Mouse (Mus musculus): ENCODE measurements around the gene Xylb.
"Not testable (repeated sequence)": the region's sequence is repeated elsewhere in the genome, so short reads cannot be mapped to it uniquely, and the experiment has no call there.

Gene Xylb

GRCm38 (mm10) chr9:119340909-119341816, 16.0 kb upstream of the Xylb start, which contains the start of gene Myd88:
Myd88 (minus strand) TSS chr9:119341411.
- DNase-seq (ENCODE audit: extremely low spot score, low read depth, low spot score) = peak; percentile 88

DNA sequence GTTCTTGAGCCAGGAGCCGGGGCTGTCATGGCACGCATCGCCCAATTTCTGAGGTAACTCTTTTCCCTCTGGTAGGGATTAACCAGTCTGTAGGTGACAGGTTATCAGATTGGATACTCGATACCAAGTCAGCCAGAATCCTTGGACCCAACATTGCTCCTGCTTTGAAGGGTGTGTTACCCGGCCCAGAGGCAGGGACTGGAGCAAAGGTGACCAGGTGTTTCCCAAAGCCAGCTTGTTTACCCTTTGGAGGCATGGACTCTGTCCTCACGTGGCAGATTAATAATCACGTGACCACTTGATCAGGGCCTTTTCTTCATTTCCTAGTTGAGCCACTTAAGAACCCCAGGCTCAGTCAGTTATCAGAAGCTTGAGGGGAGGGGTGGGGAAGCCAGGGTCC, 14.5 kb upstream of the Xylb start:
- DNase-seq (ENCODE audit: extremely low spot score, low read depth, low spot score) = no peak

DNA sequence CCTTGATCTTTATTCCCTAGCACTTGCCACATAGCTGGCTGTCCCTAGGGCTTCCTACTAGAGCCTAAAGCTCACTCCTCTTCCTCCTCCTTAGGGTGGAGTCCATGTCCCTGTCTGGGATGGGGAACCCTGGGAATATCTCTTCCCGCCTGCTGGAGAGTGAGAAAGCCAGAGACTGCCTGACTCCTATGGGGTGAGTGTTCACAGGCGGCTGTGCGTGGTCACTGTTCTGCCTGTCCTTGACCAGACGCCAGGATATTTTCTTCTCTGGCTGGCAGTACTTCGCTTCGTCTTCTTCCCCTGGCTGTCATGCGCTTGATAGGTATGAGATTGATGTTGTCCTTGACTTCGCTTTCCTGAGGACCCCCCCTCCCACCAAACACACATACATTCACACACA, 10.8 kb upstream of the Xylb start:
- DNase-seq (ENCODE audit: extremely low spot score, low read depth, low spot score) = no peak

- DNase-seq (ENCODE audit: extremely low spot score, low read depth, low spot score) = no peak
These were observed 6.7 kb upstream of the Xylb start for GRCm38 (mm10) chr9:119350531-119350930.

DNA sequence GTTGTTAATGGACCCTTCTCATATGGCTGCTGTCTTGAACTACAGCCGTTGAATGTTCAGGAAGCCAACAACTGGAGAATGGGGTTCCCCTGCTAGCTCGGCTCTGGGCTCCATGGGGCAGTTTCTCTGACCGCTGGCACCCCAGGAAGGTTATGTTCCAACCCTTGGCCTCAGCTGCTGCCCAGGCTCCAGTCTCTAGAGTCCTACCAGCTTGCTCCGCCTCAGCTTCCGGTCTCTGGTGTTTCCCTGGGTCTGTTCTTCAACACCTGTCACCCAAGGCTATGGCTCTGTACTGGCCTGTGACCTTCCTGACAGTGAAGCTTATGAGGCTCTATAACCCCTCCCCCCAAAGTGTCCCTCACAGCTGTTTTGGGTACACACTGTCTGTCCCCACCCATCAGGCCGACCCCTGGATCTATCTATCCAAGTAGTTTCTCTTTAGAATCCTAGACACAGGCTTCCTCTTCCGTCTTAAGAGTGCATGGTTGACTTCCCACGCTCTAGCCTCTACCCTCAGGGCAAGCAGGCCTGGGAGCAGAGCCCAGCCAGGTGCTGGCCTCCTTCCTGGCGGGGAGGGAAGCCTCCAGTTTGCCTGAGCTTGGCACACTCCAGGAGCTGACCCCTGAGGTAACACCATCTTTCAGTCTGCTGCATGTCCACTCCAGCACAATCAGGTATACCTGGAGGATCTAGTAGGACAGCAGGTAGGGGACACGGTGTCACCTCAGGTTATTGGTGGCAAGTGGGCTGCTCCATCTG, 6.1 kb upstream of the Xylb start:
- DNase-seq (ENCODE audit: extremely low spot score, low read depth, low spot score) = no peak

DNA sequence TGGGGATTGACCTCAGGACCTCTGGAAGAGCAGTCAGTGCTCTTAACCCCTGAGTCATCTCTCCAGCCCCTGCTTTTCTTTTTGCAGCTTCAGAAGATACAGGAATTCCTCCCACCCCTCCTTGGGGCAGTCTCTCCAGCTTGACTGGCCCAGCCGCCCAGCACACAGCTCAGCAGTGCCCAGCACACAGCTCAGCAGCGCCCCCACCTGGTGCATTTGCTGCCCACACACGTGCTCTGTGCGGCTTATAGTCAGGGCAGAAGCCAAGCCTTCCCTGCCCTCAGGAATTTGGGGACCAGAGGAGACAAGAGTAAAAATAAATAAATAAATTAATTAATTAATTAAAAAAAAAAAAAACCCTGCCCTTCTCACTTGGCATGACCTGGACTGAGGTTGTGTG, 5.1 kb upstream of the Xylb start:
- no peak for DNase-seq (ENCODE audit: extremely low spot score, low read depth, low spot score)

DNA sequence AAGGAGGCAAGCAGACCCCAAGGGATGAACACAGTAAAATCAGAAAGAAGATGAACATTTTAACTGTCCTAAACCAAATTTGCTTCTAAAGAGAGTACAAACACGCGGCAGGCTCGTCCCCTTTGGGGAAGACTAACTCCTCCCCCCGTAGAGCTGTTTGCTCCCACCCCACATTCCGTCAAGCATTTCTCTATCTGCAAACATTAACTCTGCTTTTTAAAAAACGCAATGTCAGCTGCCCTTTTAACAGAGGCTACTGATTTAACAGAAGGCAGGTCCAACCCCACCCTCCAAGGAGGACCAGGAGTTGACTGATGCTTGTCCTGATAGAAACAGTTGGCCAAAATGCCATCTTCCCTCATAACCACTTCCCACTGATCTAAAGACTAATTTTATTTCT, 3.3 kb upstream of the Xylb start:
- DNase-seq (ENCODE audit: extremely low spot score, low read depth, low spot score) = no peak

GRCm38 (mm10) chr9:119355943-119356342, 1.2 kb upstream of the Xylb start:
- DNase-seq (ENCODE audit: extremely low spot score, low read depth, low spot score) = no peak

DNA sequence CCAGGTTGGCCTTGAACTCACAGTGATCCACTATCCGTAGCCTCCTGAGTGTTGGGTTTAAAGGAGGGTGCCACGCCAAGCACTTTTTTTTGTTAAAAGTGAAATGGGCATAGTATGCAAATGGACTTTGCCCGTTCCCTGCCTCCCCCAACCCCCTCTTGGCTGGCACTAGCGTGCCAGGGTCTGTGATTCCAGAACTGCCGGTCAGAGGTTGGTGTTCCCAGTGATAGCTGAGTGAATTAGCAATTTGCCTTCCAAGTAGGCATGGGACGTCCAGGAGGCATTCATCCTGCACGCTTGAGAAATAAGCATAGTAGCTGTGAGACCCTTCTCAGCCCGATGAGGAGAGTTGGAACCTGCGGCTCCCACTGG, 863 bp downstream of the Xylb start:
- no peak for DNase-seq (ENCODE audit: extremely low spot score, low read depth, low spot score)

DNA sequence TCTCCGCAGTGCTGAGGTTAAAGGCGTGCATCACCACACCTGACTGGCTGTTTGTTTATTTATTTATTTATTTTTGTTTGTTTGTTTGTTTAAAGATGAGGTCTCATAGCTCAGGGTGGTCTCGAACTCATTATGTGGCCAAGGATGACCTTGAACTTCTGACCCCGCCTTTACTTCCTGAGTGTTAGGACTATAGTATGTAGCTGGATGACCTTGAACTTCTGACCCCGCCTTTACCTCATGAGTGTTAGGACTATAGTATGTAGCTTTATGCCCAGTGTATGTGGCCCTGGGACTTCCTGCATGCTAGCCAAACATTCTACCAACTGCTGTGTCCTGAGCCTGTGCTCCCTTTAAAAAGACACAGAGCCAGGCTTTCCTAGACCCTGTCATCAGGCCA, 4.2 kb downstream of the Xylb start:
- no peak for DNase-seq (ENCODE audit: extremely low spot score, low read depth, low spot score)

DNA sequence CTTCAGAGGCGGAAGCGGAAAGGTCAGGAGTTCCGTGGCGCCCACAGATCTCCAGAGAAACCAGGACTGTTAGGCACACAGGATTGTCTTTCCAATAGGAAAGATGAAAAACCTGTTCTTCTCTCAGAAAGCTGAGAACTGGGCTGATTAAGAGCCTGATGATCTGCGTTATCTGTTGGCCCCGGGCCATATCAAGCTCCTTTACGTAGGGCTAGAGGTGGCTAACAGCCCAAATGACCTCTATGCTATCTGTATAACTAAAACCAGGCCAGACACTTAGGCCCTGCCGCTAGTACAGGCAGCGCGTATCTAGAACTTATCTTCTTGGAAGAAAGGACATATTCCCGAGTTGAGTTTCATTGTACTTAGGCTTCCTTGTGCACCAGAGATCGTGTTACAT, 6.0 kb downstream of the Xylb start:
- DNase-seq (ENCODE audit: extremely low spot score, low read depth, low spot score) = no peak

DNA sequence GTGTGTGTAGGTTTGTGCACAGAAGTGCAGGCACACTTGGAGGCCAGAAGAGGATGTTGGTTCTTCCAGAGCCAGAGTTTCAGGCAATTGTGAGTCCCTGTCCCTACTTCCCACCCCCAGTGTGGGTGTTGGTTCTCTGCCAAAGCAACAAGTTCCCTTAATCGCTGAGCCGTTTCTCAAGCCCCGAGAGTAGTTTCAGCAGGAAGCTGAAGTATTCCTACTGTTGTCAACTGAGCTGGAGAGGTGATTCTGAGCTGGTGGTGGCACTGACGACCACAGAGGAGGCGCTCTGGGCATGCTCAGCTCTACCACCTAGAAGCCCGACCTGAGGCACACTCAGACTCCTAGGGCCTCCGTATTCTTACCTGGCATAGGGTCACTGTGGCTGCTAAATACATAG, 8.1 kb downstream of the Xylb start, which contains the start of gene Slc22a14:
Gene Slc22a14 (minus strand): TSS at position 270 of the 400 bp plus-strand sequence.
- no peak for DNase-seq (ENCODE audit: extremely low spot score, low read depth, low spot score)

GRCm38 (mm10) chr9:119368367-119368766, 11.2 kb downstream of the Xylb start:
- no peak for DNase-seq (ENCODE audit: extremely low spot score, low read depth, low spot score)

- DNase-seq (ENCODE audit: extremely low spot score, low read depth, low spot score) = not testable (repeated sequence)
These were observed 13.6 kb downstream of the Xylb start for GRCm38 (mm10) chr9:119370770-119371169.

DNA sequence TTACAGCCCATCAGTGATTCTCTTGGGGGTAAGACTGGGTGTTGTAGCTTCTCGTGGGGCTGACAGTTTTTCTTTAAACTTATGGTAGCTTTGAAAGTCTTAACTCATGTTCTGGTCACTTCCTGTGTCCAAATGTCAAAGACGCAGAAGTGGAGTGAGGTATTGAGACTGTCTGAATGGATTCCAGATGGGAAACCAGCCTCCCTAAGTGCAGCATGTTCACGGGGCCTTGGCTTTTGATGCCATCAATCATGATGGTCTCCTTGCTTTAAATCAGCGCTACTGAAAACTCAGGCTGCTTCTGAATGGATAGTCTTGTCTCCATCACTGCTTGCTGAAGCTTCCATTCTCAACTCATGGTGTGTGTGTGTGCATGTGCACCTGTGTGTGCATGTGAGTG, 14.1 kb downstream of the Xylb start:
- DNase-seq (ENCODE audit: extremely low spot score, low read depth, low spot score) = no peak

GRCm38 (mm10) chr9:119375008-119375407, 17.8 kb downstream of the Xylb start:
- DNase-seq (ENCODE audit: extremely low spot score, low read depth, low spot score) = no peak

DNA sequence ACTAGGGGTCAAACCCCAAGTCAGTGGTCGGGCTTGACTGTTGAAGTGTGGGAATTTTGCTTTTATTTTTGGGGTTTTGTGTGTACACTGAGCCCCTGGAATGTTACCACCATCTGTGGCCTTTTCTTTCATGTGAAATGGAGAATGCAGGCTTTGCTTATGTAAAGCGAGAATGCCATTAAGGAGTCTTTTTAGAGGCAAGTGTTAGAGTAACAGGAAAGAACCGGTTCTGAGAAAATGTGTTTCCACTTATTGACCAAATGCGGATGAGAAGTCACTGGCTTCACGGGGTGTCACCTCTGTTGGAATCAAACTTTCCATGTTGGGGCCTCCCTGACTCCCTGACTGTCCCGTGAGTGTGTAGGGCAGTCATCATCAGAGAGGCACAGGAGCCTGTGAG, 18.4 kb downstream of the Xylb start:
- no peak for DNase-seq (ENCODE audit: extremely low spot score, low read depth, low spot score)

DNA sequence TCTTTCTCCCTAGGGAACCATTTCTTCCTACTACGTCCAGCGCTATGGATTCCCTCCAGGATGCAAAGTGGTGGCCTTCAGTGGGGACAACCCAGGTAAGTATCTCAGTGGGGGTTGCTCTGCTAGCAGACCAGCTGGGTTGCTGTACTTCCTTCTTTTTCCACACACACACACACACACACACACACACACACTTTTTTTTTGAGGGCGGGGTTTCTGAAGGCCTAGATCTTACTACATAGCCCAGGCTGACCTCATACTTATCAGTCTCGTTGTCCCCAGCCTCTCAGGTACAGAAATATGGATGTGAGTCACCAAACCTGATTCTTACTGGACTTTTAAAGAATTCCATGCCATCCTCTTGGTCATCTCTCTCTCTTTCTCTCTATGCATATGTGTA, 21.1 kb downstream of the Xylb start:
- no peak for DNase-seq (ENCODE audit: extremely low spot score, low read depth, low spot score)

DNA sequence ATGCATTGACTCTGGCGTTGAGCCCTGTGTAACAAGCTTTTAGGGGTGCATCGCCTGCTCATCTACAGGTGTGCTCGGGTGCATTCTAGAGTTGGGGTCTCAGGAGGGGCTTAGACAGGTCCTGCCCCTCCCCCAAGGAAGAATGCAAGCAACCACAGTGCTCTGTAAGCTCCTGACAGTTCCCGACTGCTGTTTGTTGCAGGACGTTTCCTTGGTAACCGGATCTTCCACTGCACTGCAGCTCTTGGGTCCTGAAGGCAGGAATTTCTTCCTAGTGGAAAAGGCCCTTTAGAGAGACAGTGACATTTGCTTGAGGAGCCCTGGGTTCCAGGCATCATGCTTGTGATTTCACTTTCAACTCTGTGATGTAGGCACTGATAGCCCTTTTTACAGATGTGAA, 25.4 kb downstream of the Xylb start:
- no peak for DNase-seq (ENCODE audit: extremely low spot score, low read depth, low spot score)

DNA sequence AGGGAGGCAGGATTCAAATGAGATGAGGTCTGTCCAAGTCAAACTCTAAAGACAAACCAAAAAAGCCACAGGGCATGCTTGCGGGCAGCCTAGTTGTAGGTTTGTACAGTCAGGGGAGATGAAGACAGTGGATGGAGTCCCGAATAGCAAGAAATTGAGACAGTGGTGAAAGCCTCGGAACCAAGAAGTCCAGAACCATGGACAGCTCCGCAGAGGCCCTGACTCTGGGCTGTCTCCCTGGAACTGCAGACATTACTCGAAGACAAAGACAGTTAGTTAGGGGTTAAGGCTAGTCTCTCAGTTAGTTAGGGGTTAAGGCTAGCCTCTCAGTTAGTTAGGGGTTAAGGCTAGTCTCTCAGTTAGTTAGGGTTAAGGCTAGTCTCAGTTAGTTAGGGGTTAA, 31.8 kb downstream of the Xylb start:
- no peak for DNase-seq (ENCODE audit: extremely low spot score, low read depth, low spot score)

DNA sequence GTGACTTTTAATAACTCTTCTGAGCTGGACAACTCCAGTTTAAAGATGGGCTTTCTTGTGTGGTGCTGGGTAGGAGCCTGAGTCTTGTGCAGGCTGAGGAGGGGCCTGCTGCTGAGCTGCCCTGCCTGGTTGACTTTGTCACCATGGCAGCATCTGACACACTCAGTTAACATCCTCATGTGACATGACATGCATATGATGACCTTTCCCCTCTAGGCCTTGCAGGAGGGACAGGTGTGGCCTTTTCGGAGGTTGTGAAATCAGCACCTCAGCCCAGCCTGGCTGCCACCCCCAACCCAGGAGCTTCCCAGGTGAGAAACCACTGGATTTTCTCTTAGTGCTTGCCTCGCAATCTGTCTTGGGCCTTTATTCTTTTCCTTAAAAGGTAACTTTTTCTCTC, 33.0 kb downstream of the Xylb start:
- no peak for DNase-seq (ENCODE audit: extremely low spot score, low read depth, low spot score)

DNA sequence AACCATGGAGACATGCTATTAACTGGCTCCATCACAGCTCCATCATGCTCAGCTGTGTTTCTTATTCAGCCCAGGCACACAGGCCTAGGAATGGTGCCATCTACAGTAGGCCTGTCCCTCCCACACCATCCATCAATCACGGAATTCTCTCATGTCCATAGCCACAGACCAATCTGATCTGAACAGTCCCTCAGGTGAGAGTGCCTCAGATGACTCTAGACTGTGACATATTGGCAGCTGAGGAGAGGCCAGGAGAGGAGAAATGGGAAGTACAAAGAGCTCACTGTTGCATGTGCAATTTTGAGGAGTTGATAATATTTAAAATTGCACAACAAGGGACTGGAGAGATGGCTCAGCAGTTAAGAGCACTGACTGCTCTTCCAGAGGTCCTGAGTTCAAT, 37.6 kb downstream of the Xylb start:
- no peak for DNase-seq (ENCODE audit: extremely low spot score, low read depth, low spot score)

Measured in hindlimb bud, embryonic 11.5 days (tissue).